Mouse (Mus musculus) spleen, adult 2 months (tissue): ENCODE data around the gene Carmil1.

Experiments
- CTCF ChIP-seq: fragments of 200-500 bp; IDR thresholded peaks from 2 replicates; pipeline ENCODE4 v1.5.1; 2011; ENCODE audit warnings: mild to moderate bottlenecking, inconsistent platforms; ENCODE audit not compliant: insufficient read depth, insufficient read length, insufficient replicate concordance; ENCODE audit errors: extremely low read depth
- POLR2A ChIP-seq: fragments of 200-500 bp; IDR thresholded peaks from 2 replicates; pipeline ENCODE4 v1.6.1; 2011; ENCODE audit warnings: low read depth, low read length, inconsistent platforms

GRCm38 (mm10) chr13:24190875-24191663 is 89.5 kb downstream of the Carmil1 start:
- no peak for TF ChIP-seq CTCF
- no peak for TF ChIP-seq POLR2A
